Mouse (Mus musculus) ES-E14 (cell line): ENCODE results near the gene Galnt17. TPM values are rescaled to one million over a fixed set of nuclear protein-coding genes. Genes with fewer than 3 reads are reported as not detected.

Experiments used
- DNase-seq: peaks from one replicate; pipeline ENCODE4 v3.0.0-alpha.2; 2013; ENCODE audit warnings: low read depth, low spot score
- H3K27ac ChIP-seq: 2 replicates; pipeline ENCODE4 v1.5.1; 2012; ENCODE audit warnings: low read depth, mild to moderate bottlenecking, low read length, moderate library complexity, mixed read lengths; ENCODE audit not compliant: poor library complexity, insufficient read depth, severe bottlenecking
- H3K36me3 ChIP-seq: 2 replicates; pipeline ENCODE4 v1.6.1; 2012; ENCODE audit warnings: mild to moderate bottlenecking, low read length, moderate library complexity, mixed read lengths; ENCODE audit not compliant: control insufficient read depth, poor library complexity, insufficient read depth, severe bottlenecking
- H3K4me1 ChIP-seq, 2 experiments: fragments of 150-350 bp in 1 of 2; sonication (generic) in 1 of 2; 2 replicates each; pipeline ENCODE4 v1.6.1; 2012; ENCODE audit warnings: low read length in 2 of 2, mild to moderate bottlenecking in 1 of 2, mixed read lengths in 1 of 2; ENCODE audit not compliant: control insufficient read depth in 2 of 2, insufficient read depth in 2 of 2, poor library complexity in 1 of 2
- H3K4me3 ChIP-seq, 2 experiments: fragments of 150-350 bp in 1 of 2; sonication (generic) in 1 of 2; 2 replicates each; pipeline ENCODE4 v1.5.1; 2012; ENCODE audit warnings: low read length in 2 of 2, low read depth in 1 of 2, mild to moderate bottlenecking in 1 of 2, mixed read lengths in 1 of 2; ENCODE audit not compliant: insufficient read depth in 1 of 2, poor library complexity in 1 of 2, severe bottlenecking in 1 of 2
- H3K9ac ChIP-seq: 2 replicates; pipeline ENCODE4 v1.6.1; 2012; ENCODE audit warnings: low read depth, mild to moderate bottlenecking, low read length, mixed read lengths; ENCODE audit not compliant: poor library complexity, insufficient read depth, severe bottlenecking
- H3K9me3 ChIP-seq: fragments of 150-350 bp; sonication (generic); 2 replicates; pipeline ENCODE4 v1.6.1; 2012; ENCODE audit warnings: low read depth, mild to moderate bottlenecking, low read length; ENCODE audit not compliant: control insufficient read depth, insufficient read depth
- CHD2 ChIP-seq: IDR thresholded peaks from 2 replicates; pipeline ENCODE4 v1.6.1; 2014; ENCODE audit warnings: mild to moderate bottlenecking, low read depth, low read length, inconsistent platforms
- HCFC1 ChIP-seq: IDR thresholded peaks from 2 replicates; pipeline ENCODE4 v1.6.1; 2012; ENCODE audit warnings: low read length, inconsistent platforms, borderline replicate concordance; ENCODE audit not compliant: insufficient read depth
- MAFK ChIP-seq: IDR thresholded peaks from 2 replicates; pipeline ENCODE4 v1.6.1; 2014; ENCODE audit warnings: mild to moderate bottlenecking, low read depth, low read length, inconsistent platforms; ENCODE audit not compliant: insufficient read depth
- ZC3H11A ChIP-seq: IDR thresholded peaks from 2 replicates; pipeline ENCODE4 v1.6.1; 2012; ENCODE audit warnings: low read depth, mild to moderate bottlenecking, inconsistent platforms, low read length, borderline replicate concordance
- ZNF384 ChIP-seq: IDR thresholded peaks from 2 replicates; pipeline ENCODE4 v1.6.1; 2012; ENCODE audit warnings: low read depth, low read length, inconsistent platforms
- in situ Hi-C, 2 experiments: fragments of 600-800 bp; cut with MboI; formaldehyde crosslinking; loops; one replicate each; pipeline ENCODE4 v1.15.1; 2025; ENCODE audit warnings: low sequenced_read_pairs in 2 of 2, inconsistent platforms in 1 of 2; ENCODE audit not compliant: unreplicated experiment in 2 of 2
- total RNA-seq: library from RNA; depleted of rRNA; stranded (reverse); fragments of 300-350 nt; gene quantifications from 2 replicates; pipeline ENCODE4 v1.2.3, GENCODE M21; 2012

The Galnt17 gene
- total RNA-seq, 1 experiment = 2.2 TPM

DNA sequence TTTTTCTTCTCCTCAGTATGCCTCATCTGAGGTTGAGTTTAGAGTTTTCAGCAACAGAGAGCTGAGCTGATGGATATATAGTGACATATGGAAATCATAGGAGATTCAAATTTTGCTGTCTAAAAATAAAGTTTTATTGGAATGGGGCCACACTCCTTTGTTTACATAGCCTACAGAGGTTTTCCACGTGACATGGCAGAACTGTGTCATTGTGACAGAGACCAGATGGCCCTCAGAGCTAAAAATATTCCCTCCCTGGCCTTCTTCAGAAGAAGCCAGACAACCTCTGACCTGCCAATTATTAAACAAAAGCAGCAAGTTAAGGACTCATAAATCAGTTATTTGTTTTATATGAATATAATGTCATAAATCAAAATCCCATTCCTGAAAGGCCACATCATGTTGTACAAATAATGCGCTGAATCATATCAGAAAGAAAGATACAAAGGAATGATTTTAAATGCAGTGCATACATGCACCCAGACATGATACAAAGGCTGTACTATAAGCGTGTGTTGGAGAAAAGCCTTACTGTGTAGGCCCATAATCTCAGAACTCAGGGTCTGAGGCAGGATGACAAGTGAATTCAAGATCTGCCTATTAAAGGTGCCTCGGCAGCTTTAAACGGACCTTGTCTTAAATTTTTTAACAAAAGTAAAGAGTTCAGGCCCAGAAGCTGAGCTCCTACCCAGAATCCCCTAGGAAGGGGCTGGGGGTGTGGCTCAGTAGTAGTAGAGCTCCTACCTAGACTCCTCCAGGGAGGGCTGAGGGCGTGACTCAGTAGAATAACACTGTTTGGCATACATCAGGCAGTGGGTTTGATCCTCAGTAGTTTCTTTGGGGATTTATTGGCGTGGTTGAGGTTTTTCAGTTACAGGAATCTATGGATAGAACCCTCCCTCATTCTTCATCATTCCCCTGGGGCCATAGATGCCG, 57.3 kb downstream of the Galnt17 start:
- no peak for DNase-seq
- no peaks in the 10 kb centered on the region for H3K9me3 ChIP-seq

GRCm38 (mm10) chr5:131248416-131248815, 59.9 kb downstream of the Galnt17 start:
- no peak for DNase-seq

More for the DNA sequence above, 57.3 kb downstream of the Galnt17 start:
- Histone ChIP-seq H3K36me3 (no peaks in the 10 kb centered on the region), H3K27ac (no peak overlapping the region), H3K9ac (no peak overlapping the region), H3K4me1 (no peaks in the 10 kb centered on the region), H3K4me3 (no peak overlapping the region)
- in situ Hi-C loops = no loop called here
- no peak for TF ChIP-seq CHD2
- TF ChIP-seq ZC3H11A = no peak
- TF ChIP-seq ZNF384 = no peak
- TF ChIP-seq MAFK = no peak
- no peak for TF ChIP-seq HCFC1

DNA sequence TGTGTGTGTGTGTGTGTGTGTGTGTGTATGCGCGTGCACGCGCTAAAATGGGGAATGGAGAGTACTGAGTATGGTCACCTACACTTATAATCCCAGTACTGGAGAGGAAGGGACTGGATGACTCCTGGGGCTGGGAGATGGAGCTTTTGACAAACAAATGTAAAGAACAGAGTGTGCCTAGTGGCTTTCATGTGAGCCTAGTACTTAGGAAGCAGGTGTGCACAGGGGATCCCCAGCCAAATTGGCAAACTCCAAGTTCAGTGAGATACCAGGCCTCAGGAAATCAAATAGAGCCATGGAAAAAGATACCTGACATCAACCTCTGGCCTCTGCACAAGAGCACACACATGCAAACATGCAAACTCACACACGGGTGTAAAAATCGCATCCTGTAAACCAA, 61.7 kb downstream of the Galnt17 start:
- no peak for DNase-seq
- Histone ChIP-seq H3K4me3 (no peak overlapping the region), H3K4me1 (no peaks in the 10 kb centered on the region), H3K27ac (no peak overlapping the region), H3K9ac (no peak overlapping the region), H3K9me3 (no peaks in the 10 kb centered on the region), H3K36me3 (no peaks in the 10 kb centered on the region)
- in situ Hi-C loops = no loop called here
- TF ChIP-seq CHD2 (no peak), MAFK (no peak), HCFC1 (no peak), ZC3H11A (no peak), ZNF384 (no peak)

More at GRCm38 (mm10) chr5:131248416-131248815, 59.9 kb downstream of the Galnt17 start:
- no peak overlapping the region for H3K27ac ChIP-seq
- H3K36me3 ChIP-seq = no peaks in the 10 kb centered on the region
- in situ Hi-C loops = no loop called here
- no peaks in the 10 kb centered on the region for H3K9me3 ChIP-seq
- H3K4me3 ChIP-seq = no peak overlapping the region
- TF ChIP-seq CHD2 (no peak), HCFC1 (no peak), ZNF384 (no peak), MAFK (no peak), ZC3H11A (no peak)
- no peaks in the 10 kb centered on the region for H3K4me1 ChIP-seq
- no peak overlapping the region for H3K9ac ChIP-seq

GRCm38 (mm10) chr5:131241689-131242088, 66.6 kb downstream of the Galnt17 start:
- in situ Hi-C loops = no loop called here
- Histone ChIP-seq H3K4me1 (no peaks in the 10 kb centered on the region), H3K9ac (no peak overlapping the region), H3K36me3 (no peaks in the 10 kb centered on the region), H3K27ac (no peak overlapping the region), H3K4me3 (no peak overlapping the region), H3K9me3 (no peaks in the 10 kb centered on the region)
- no peak for DNase-seq
- TF ChIP-seq ZNF384 (no peak), HCFC1 (no peak), MAFK (no peak), CHD2 (no peak), ZC3H11A (no peak)
